Mouse (Mus musculus): ENCODE measurements around the gene Gm36864. TPM values are rescaled to one million over a fixed set of nuclear protein-coding genes. Genes with fewer than 3 reads are reported as not detected.
"Not testable (repeated sequence)": the region's sequence is repeated elsewhere in the genome, so short reads cannot be mapped to it uniquely, and the experiment has no call there.

Gm36864 gene
- polyA plus RNA-seq, 1 experiment from 2014 or later, result not detected

GRCm38 (mm10) chr7:44249248-44249647 is 13.3 kb downstream of the Gm36864 start:
- 91% methylated on average over 4 of the region's 4 CpGs for WGBS
- peaks cover 16% of the 10 kb centered on the region for H3K4me1 ChIP-seq (ENCODE audit: control insufficient read depth, insufficient read depth, low read length)

GRCm38 (mm10) chr7:44250732-44251275 is 14.8 kb downstream of the Gm36864 start:
- not testable (repeated sequence) for ATAC-seq

More at GRCm38 (mm10) chr7:44249248-44249647, 13.3 kb downstream of the Gm36864 start:
- H3K27ac ChIP-seq (ENCODE audit: low read length), result no peak overlapping the region
- H3K9ac ChIP-seq (ENCODE audit: low read depth, low read length), result no peak overlapping the region
- no peaks in the 10 kb centered on the region for H3K9me3 ChIP-seq (replicated peaks; ENCODE audit: control insufficient read depth, low read length, poor library complexity, severe bottlenecking)
- no peak for ATAC-seq
- H3K36me3 ChIP-seq (ENCODE audit: control insufficient read depth, insufficient read depth, low read length), result peaks cover 14% of the 10 kb centered on the region
- H3K4me3 ChIP-seq (ENCODE audit: low read depth, low read length), result no peak overlapping the region
- no peaks in the 10 kb centered on the region for H3K27me3 ChIP-seq (ENCODE audit: control insufficient read depth, insufficient read depth, low read depth, low read length)
- H3K4me2 ChIP-seq (ENCODE audit: low read length), result no peak overlapping the region

GRCm38 (mm10) chr7:44253023-44253616 is 17.1 kb downstream of the Gm36864 start:
- no peaks in the 10 kb centered on the region for H3K27me3 ChIP-seq (ENCODE audit: control insufficient read depth, insufficient read depth, low read depth, low read length)
- ATAC-seq, result peak; percentile 6; the same call in 1 of the 2 replicates
- 68% methylated on average over 15 of the region's 15 CpGs for WGBS
- no peaks in the 10 kb centered on the region for H3K9me3 ChIP-seq (replicated peaks; ENCODE audit: control insufficient read depth, low read length, poor library complexity, severe bottlenecking)
- 0 out of 2 replicates have a peak overlapping the region, but pooled peaks have one; percentile 10 for H3K9ac ChIP-seq (ENCODE audit: low read depth, low read length)
- H3K27ac ChIP-seq (ENCODE audit: low read length), result no peak overlapping the region
- peaks cover 14% of the 10 kb centered on the region for H3K36me3 ChIP-seq (ENCODE audit: control insufficient read depth, insufficient read depth, low read length)
- no peak overlapping the region for H3K4me3 ChIP-seq (ENCODE audit: low read depth, low read length)
- no peak overlapping the region for H3K4me2 ChIP-seq (ENCODE audit: low read length)
- peaks cover 1% of the 10 kb centered on the region for H3K4me1 ChIP-seq (ENCODE audit: control insufficient read depth, insufficient read depth, low read length)

More at GRCm38 (mm10) chr7:44250732-44251275, 14.8 kb downstream of the Gm36864 start:
- WGBS, result 87% methylated on average over 17 of the region's 17 CpGs
- H3K4me2 ChIP-seq (ENCODE audit: low read length); H3K9ac ChIP-seq (ENCODE audit: low read depth, low read length); H3K4me3 ChIP-seq (ENCODE audit: low read depth, low read length); H3K4me1 ChIP-seq (ENCODE audit: control insufficient read depth, insufficient read depth, low read length); H3K27ac ChIP-seq (ENCODE audit: low read length); H3K9me3 ChIP-seq (replicated peaks; ENCODE audit: control insufficient read depth, low read length, poor library complexity, severe bottlenecking); H3K27me3 ChIP-seq (ENCODE audit: control insufficient read depth, insufficient read depth, low read depth, low read length): not testable (repeated sequence)
- H3K36me3 ChIP-seq (ENCODE audit: control insufficient read depth, insufficient read depth, low read length), result peaks cover 14% of the 10 kb centered on the region

- no peak for ATAC-seq
- Histone ChIP-seq H3K36me3 (ENCODE audit: control insufficient read depth, insufficient read depth, low read length) (peaks cover 13% of the 10 kb centered on the region), H3K4me2 (ENCODE audit: low read length) (no peak overlapping the region), H3K9me3 (replicated peaks; ENCODE audit: control insufficient read depth, low read length, poor library complexity, severe bottlenecking) (no peaks in the 10 kb centered on the region), H3K9ac (ENCODE audit: low read depth, low read length) (no peak overlapping the region), H3K4me1 (ENCODE audit: control insufficient read depth, insufficient read depth, low read length) (no peaks in the 10 kb centered on the region), H3K27ac (ENCODE audit: low read length) (no peak overlapping the region), H3K27me3 (ENCODE audit: control insufficient read depth, insufficient read depth, low read depth, low read length) (no peaks in the 10 kb centered on the region), H3K4me3 (ENCODE audit: low read depth, low read length) (no peak overlapping the region)
- 85% methylated on average over 6 of the region's 6 CpGs for WGBS
These were observed 19.0 kb downstream of the Gm36864 start for GRCm38 (mm10) chr7:44254930-44255329.

GRCm38 (mm10) chr7:44257278-44257677 is 21.3 kb downstream of the Gm36864 start, which contains the start of gene Acp4:
Gene Acp4, minus strand, starts transcription at chr7:44257378.
- Histone ChIP-seq H3K4me2 (ENCODE audit: low read length) (no peak within 1 kb of the TSS), H3K9ac (ENCODE audit: low read depth, low read length) (no peak within 1 kb of the TSS), H3K4me1 (ENCODE audit: control insufficient read depth, insufficient read depth, low read length) (no peaks in the 10 kb centered on the region), H3K4me3 (ENCODE audit: low read depth, low read length) (no peak within 1 kb of the TSS), H3K36me3 (ENCODE audit: control insufficient read depth, insufficient read depth, low read length) (peaks cover 7% of the 10 kb centered on the region; the same call in 1 of the 2 replicates), H3K27me3 (ENCODE audit: control insufficient read depth, insufficient read depth, low read depth, low read length) (no peaks in the 10 kb centered on the region), H3K27ac (ENCODE audit: low read length) (no peak within 1 kb of the TSS), H3K9me3 (replicated peaks; ENCODE audit: control insufficient read depth, low read length, poor library complexity, severe bottlenecking) (no peaks in the 10 kb centered on the region)
- no peak for ATAC-seq
- WGBS, result 77% methylated on average over 4 of the region's 4 CpGs

- H3K4me2 ChIP-seq (ENCODE audit: low read length), result no peak overlapping the region
- no peaks in the 10 kb centered on the region for H3K27me3 ChIP-seq (ENCODE audit: control insufficient read depth, insufficient read depth, low read depth, low read length)
- H3K36me3 ChIP-seq (ENCODE audit: control insufficient read depth, insufficient read depth, low read length), result no peaks in the 10 kb centered on the region; the same call in 1 of the 2 replicates
- H3K9me3 ChIP-seq (replicated peaks; ENCODE audit: control insufficient read depth, low read length, poor library complexity, severe bottlenecking), result no peaks in the 10 kb centered on the region
- H3K4me3 ChIP-seq (ENCODE audit: low read depth, low read length), result no peak overlapping the region
- 71% methylated on average over 6 of the region's 6 CpGs for WGBS
- no peak for ATAC-seq
- H3K9ac ChIP-seq (ENCODE audit: low read depth, low read length), result no peak overlapping the region
- H3K4me1 ChIP-seq (ENCODE audit: control insufficient read depth, insufficient read depth, low read length), result no peaks in the 10 kb centered on the region
- no peak overlapping the region for H3K27ac ChIP-seq (ENCODE audit: low read length)
These were observed 24.4 kb downstream of the Gm36864 start for GRCm38 (mm10) chr7:44260410-44260809.

- no peak within 1 kb of the TSS for H3K9ac ChIP-seq (ENCODE audit: low read depth, low read length)
- no peaks in the 10 kb centered on the region for H3K4me1 ChIP-seq (ENCODE audit: control insufficient read depth, insufficient read depth, low read length)
- 47% methylated on average over 5 of the region's 5 CpGs for WGBS
- no peaks in the 10 kb centered on the region for H3K36me3 ChIP-seq (ENCODE audit: control insufficient read depth, insufficient read depth, low read length)
- no peak for ATAC-seq
- no peaks in the 10 kb centered on the region for H3K27me3 ChIP-seq (ENCODE audit: control insufficient read depth, insufficient read depth, low read depth, low read length)
- no peak within 1 kb of the TSS for H3K27ac ChIP-seq (ENCODE audit: low read length)
- H3K9me3 ChIP-seq (replicated peaks; ENCODE audit: control insufficient read depth, low read length, poor library complexity, severe bottlenecking), result no peaks in the 10 kb centered on the region
- no peak within 1 kb of the TSS for H3K4me2 ChIP-seq (ENCODE audit: low read length)
- H3K4me3 ChIP-seq (ENCODE audit: low read depth, low read length), result no peak within 1 kb of the TSS
These were observed 25.2 kb downstream of the Gm36864 start, which contains the start of gene Gm15517 for GRCm38 (mm10) chr7:44261147-44261546. Gene Gm15517, plus strand, starts transcription at chr7:44261447.

GRCm38 (mm10) chr7:44262791-44263643 is 27.0 kb downstream of the Gm36864 start:
- Histone ChIP-seq H3K4me2 (ENCODE audit: low read length) (peak overlapping the region; percentile 62), H3K4me3 (ENCODE audit: low read depth, low read length) (peak overlapping the region; percentile 35), H3K27me3 (ENCODE audit: control insufficient read depth, insufficient read depth, low read depth, low read length) (no peaks in the 10 kb centered on the region), H3K4me1 (ENCODE audit: control insufficient read depth, insufficient read depth, low read length) (no peaks in the 10 kb centered on the region), H3K9me3 (replicated peaks; ENCODE audit: control insufficient read depth, low read length, poor library complexity, severe bottlenecking) (no peaks in the 10 kb centered on the region), H3K36me3 (ENCODE audit: control insufficient read depth, insufficient read depth, low read length) (no peaks in the 10 kb centered on the region), H3K9ac (ENCODE audit: low read depth, low read length) (peak overlapping the region; percentile 66), H3K27ac (ENCODE audit: low read length) (peak overlapping the region; percentile 67)
- 2% methylated on average over 34 of the region's 34 CpGs for WGBS
- peak; percentile 89 for ATAC-seq

Data from midbrain, embryonic 16.5 days (tissue).